Mouse (Mus musculus): ENCODE measurements around the gene Camta1. TPM values are rescaled to one million over a fixed set of nuclear protein-coding genes. Genes with fewer than 3 reads are reported as not detected.

The Camta1 gene
- polyA plus RNA-seq, 1 experiment from 2014 or later, result 66.4 TPM

- Histone ChIP-seq H3K9ac (no peak overlapping the region), H3K9me3 (no peaks in the 10 kb centered on the region), H3K36me3 (no peaks in the 10 kb centered on the region), H3K27me3 (peaks cover 26% of the 10 kb centered on the region), H3K27ac (no peak overlapping the region), H3K4me3 (no peak overlapping the region), H3K4me1 (peaks cover 26% of the 10 kb centered on the region), H3K4me2 (no peak overlapping the region)
- 14% methylated on average over 15 of the region's 15 CpGs for WGBS
- ATAC-seq (ENCODE audit: insufficient number of reproducible peaks, low FRiP score, low TSS enrichment, low read depth), result no peak
Measured at GRCm38 (mm10) chr4:151300706-151301105, 561.0 kb downstream of the Camta1 start.

DNA sequence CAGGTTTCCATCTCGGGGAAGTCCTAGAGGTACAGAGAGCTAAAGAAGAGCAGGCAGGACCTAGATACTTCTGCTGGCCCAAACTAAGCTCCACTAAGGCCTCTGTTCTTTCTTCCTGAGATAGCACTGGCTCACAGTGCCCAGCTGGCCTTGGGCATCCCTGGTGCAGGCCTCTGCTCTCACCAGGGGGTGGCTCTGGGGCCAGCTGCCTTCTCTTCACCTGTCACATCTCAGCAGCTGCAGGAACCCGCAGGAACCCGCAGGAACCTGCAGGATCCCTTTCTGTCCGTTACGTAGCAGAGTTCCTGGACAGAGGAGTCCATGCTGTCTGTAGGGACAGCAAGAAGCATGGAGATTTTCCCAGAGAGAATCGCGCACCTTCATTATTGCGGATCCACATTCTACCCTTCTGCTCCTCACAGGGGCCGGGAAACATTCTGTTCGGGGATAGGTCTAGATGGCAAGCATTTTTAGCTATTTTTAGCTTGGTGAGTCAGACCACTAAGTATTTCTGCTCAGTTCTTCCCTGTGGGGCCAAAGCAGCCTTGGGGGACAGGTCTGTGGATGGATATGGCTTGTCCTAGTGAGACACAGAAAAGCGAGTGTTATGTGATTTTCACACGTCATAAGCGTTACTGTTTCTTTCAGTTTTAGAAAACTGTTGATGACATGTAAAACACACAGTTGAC, 566.0 kb downstream of the Camta1 start:
- Histone ChIP-seq H3K27me3 (peaks cover 21% of the 10 kb centered on the region), H3K4me3 (no peak overlapping the region), H3K36me3 (no peaks in the 10 kb centered on the region), H3K9me3 (no peaks in the 10 kb centered on the region), H3K9ac (no peak overlapping the region), H3K4me2 (no peak overlapping the region), H3K4me1 (peaks cover 4% of the 10 kb centered on the region), H3K27ac (no peak overlapping the region)
- ATAC-seq (ENCODE audit: insufficient number of reproducible peaks, low FRiP score, low TSS enrichment, low read depth), result no peak
- 68% methylated on average over 13 of the region's 13 CpGs for WGBS

- 54% methylated on average over 6 of the region's 6 CpGs for WGBS
- H3K4me3 ChIP-seq, result no peak overlapping the region
- no peak for ATAC-seq (ENCODE audit: insufficient number of reproducible peaks, low FRiP score, low TSS enrichment, low read depth)
Measured at GRCm38 (mm10) chr4:151288893-151289585, 572.6 kb downstream of the Camta1 start.

DNA sequence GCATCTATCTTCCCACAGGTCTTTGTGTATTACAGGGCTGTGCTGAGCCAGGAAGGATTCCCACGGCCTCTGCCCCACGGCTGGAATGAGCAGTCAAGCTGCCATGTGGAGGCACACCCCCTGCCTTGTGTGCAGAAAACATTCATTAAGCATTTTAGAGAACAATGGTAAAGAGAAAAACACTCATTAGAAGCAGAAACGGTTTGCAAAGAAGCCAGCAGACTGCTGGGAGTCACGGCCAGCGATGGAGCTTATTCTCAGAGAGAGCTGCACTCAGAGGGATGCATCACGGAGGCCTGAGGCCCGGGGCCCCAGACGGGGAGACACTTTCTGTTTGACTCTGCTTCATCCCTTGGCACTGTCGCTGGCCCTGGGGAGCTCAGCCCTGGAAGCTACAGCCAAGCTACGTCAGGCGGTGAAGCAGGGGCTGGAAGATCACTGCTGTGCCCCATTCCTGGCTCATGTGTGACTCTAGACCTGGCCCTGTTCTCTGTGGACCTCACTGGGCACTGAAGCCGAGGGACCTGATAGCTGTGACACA, 575.7 kb downstream of the Camta1 start:
- no peak overlapping the region for H3K9ac ChIP-seq
- H3K9me3 ChIP-seq, result no peaks in the 10 kb centered on the region
- no peaks in the 10 kb centered on the region for H3K36me3 ChIP-seq
- H3K4me3 ChIP-seq, result no peak overlapping the region
- H3K27ac ChIP-seq, result no peak overlapping the region
- 0 out of 2 replicates have a peak, but pooled peaks cover 3% of the 10 kb centered on the region for H3K4me1 ChIP-seq
- no peaks in the 10 kb centered on the region for H3K27me3 ChIP-seq
- no peak for ATAC-seq (ENCODE audit: insufficient number of reproducible peaks, low FRiP score, low TSS enrichment, low read depth)
- 71% methylated on average over 12 of the region's 12 CpGs for WGBS
- H3K4me2 ChIP-seq, result no peak overlapping the region

More at GRCm38 (mm10) chr4:151288893-151289585, 572.6 kb downstream of the Camta1 start:
- no peak overlapping the region for H3K4me2 ChIP-seq
- no peaks in the 10 kb centered on the region for H3K4me1 ChIP-seq
- H3K27me3 ChIP-seq, result no peaks in the 10 kb centered on the region
- no peak overlapping the region for H3K27ac ChIP-seq
- no peaks in the 10 kb centered on the region for H3K9me3 ChIP-seq
- no peaks in the 10 kb centered on the region for H3K36me3 ChIP-seq
- H3K9ac ChIP-seq, result no peak overlapping the region

DNA sequence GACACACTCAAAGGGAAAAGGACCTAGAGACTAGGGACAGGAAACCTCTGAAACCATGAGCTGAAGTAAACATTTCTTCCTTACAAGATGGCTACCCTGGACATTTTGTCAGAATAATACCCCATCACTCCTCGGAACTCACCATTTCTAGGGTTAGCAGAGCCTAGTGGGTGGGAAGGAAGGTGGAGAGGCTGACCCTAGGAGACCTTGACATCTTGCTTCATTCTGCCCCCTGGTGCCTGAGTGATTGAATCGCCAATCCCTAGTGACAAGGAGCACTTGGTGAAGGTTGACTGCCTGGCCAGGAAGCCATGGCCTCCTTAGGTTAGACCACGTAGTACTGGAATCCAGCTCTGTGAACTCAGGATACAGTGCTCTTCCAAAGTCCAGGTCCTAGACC, 576.2 kb downstream of the Camta1 start:
- H3K4me2 ChIP-seq, result no peak overlapping the region
- WGBS, result 67% methylated on average over 3 of the region's 3 CpGs
- no peaks in the 10 kb centered on the region for H3K36me3 ChIP-seq
- no peak overlapping the region for H3K27ac ChIP-seq
- no peak overlapping the region for H3K9ac ChIP-seq
- H3K27me3 ChIP-seq, result no peaks in the 10 kb centered on the region
- H3K4me3 ChIP-seq, result no peak overlapping the region
- no peaks in the 10 kb centered on the region for H3K9me3 ChIP-seq
- no peak for ATAC-seq (ENCODE audit: insufficient number of reproducible peaks, low FRiP score, low TSS enrichment, low read depth)
- H3K4me1 ChIP-seq, result 0 out of 2 replicates have a peak, but pooled peaks cover 3% of the 10 kb centered on the region

- Histone ChIP-seq H3K36me3 (no peaks in the 10 kb centered on the region), H3K9ac (no peak overlapping the region), H3K27me3 (no peaks in the 10 kb centered on the region), H3K4me3 (no peak overlapping the region), H3K4me2 (no peak overlapping the region), H3K27ac (no peak overlapping the region), H3K4me1 (0 out of 2 replicates have a peak, but pooled peaks cover 3% of the 10 kb centered on the region), H3K9me3 (no peaks in the 10 kb centered on the region)
- WGBS, result 26% methylated on average over 16 of the region's 16 CpGs
- ATAC-seq (ENCODE audit: insufficient number of reproducible peaks, low FRiP score, low TSS enrichment, low read depth), result no peak
Measured at GRCm38 (mm10) chr4:151283092-151283741, 578.5 kb downstream of the Camta1 start.

GRCm38 (mm10) chr4:151282103-151282502, 579.6 kb downstream of the Camta1 start:
- H3K36me3 ChIP-seq, result no peaks in the 10 kb centered on the region
- H3K27ac ChIP-seq, result no peak overlapping the region
- no peak overlapping the region for H3K4me3 ChIP-seq
- H3K4me1 ChIP-seq, result 0 out of 2 replicates have a peak, but pooled peaks cover 3% of the 10 kb centered on the region
- H3K9ac ChIP-seq, result no peak overlapping the region
- 82% methylated on average over 14 of the region's 14 CpGs for WGBS
- H3K27me3 ChIP-seq, result no peaks in the 10 kb centered on the region
- no peaks in the 10 kb centered on the region for H3K9me3 ChIP-seq
- ATAC-seq (ENCODE audit: insufficient number of reproducible peaks, low FRiP score, low TSS enrichment, low read depth), result no peak
- H3K4me2 ChIP-seq, result no peak overlapping the region

DNA sequence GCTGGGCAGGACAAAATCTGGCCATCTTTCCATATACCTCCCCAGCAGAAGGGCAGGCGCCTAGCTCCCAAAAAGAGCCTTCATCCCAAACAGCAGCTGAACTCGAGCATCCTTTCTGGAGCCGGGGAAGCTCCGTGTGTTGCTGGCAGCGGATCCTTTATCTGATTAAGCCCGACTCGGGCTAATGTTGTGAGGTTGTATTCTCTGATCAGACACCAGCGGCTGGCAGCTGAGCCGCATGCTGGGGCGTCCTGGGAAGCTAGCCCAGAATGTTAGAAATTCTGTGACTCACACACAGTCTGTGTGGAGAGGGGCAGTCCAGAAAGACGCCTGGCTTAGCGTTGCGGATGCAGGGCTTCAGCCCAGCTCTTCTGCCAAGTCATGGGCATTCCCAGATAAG, 586.4 kb downstream of the Camta1 start:
- no peak for ATAC-seq (ENCODE audit: insufficient number of reproducible peaks, low FRiP score, low TSS enrichment, low read depth)
- Histone ChIP-seq H3K27ac (no peak overlapping the region), H3K4me3 (no peak overlapping the region), H3K4me1 (no peaks in the 10 kb centered on the region), H3K27me3 (0 out of 2 replicates have a peak, but pooled peaks cover 12% of the 10 kb centered on the region), H3K9ac (no peak overlapping the region), H3K9me3 (no peaks in the 10 kb centered on the region), H3K36me3 (no peaks in the 10 kb centered on the region), H3K4me2 (no peak overlapping the region)
- WGBS, result 57% methylated on average over 13 of the region's 13 CpGs

- H3K27me3 ChIP-seq, result peaks cover 24% of the 10 kb centered on the region; the same call in 1 of the 2 replicates
- peaks cover 33% of the 10 kb centered on the region for H3K4me1 ChIP-seq
- H3K9ac ChIP-seq, result no peak overlapping the region
- no peak overlapping the region for H3K27ac ChIP-seq
- no peak overlapping the region for H3K4me2 ChIP-seq
- no peaks in the 10 kb centered on the region for H3K9me3 ChIP-seq
- H3K4me3 ChIP-seq, result no peak overlapping the region
- 27% methylated on average over 14 of the region's 14 CpGs for whole genome bisulfite sequencing
- no peak for ATAC-seq (ENCODE audit: insufficient number of reproducible peaks, low FRiP score, low TSS enrichment, low read depth)
- H3K36me3 ChIP-seq, result no peaks in the 10 kb centered on the region
Measured at GRCm38 (mm10) chr4:151263786-151264414, 597.8 kb downstream of the Camta1 start.

GRCm38 (mm10) chr4:151263052-151263451, 598.6 kb downstream of the Camta1 start:
- Histone ChIP-seq H3K9me3 (no peaks in the 10 kb centered on the region), H3K4me3 (no peak overlapping the region), H3K4me2 (no peak overlapping the region), H3K27me3 (peaks cover 23% of the 10 kb centered on the region; the same call in 1 of the 2 replicates), H3K4me1 (peaks cover 33% of the 10 kb centered on the region), H3K9ac (no peak overlapping the region), H3K36me3 (no peaks in the 10 kb centered on the region), H3K27ac (no peak overlapping the region)
- no peak for ATAC-seq (ENCODE audit: insufficient number of reproducible peaks, low FRiP score, low TSS enrichment, low read depth)
- WGBS, result 24% methylated on average over 7 of the region's 7 CpGs

GRCm38 (mm10) chr4:151256622-151257021, 605.1 kb downstream of the Camta1 start:
- 54% methylated on average over 4 of the region's 4 CpGs for WGBS

More at GRCm38 (mm10) chr4:151256622-151257021, 605.1 kb downstream of the Camta1 start:
- H3K4me3 ChIP-seq, result no peak overlapping the region
- no peak overlapping the region for H3K27ac ChIP-seq
- no peaks in the 10 kb centered on the region for H3K9me3 ChIP-seq
- no peak overlapping the region for H3K4me2 ChIP-seq
- H3K4me1 ChIP-seq, result 0 out of 2 replicates have a peak, but pooled peaks cover 9% of the 10 kb centered on the region
- 0 out of 2 replicates have a peak, but pooled peaks cover 17% of the 10 kb centered on the region for H3K27me3 ChIP-seq
- ATAC-seq (ENCODE audit: insufficient number of reproducible peaks, low FRiP score, low TSS enrichment, low read depth), result no peak
- no peak overlapping the region for H3K9ac ChIP-seq
- no peaks in the 10 kb centered on the region for H3K36me3 ChIP-seq

Measured in limb, embryonic 15.5 days (tissue).